Mouse (Mus musculus) bone marrow, adult 2 months (tissue): ENCODE data around the gene Vapb. TPM values are rescaled to one million over a fixed set of nuclear protein-coding genes. Genes with fewer than 3 reads are reported as not detected.
"Not testable (repeated sequence)": the region's sequence is repeated elsewhere in the genome, so short reads cannot be mapped to it uniquely, and the experiment has no call there.

ENCODE experiments used
- H3K27ac ChIP-seq: fragments of 200-500 bp; 2 replicates; pipeline ENCODE4 v1.5.1; 2012; ENCODE audit warnings: low read depth, mild to moderate bottlenecking, control low read depth, inconsistent platforms, low read length; ENCODE audit not compliant: control insufficient read depth, poor library complexity, insufficient read depth
- H3K4me1 ChIP-seq: fragments of 200-500 bp; 2 replicates; pipeline ENCODE4 v1.6.1; 2011; ENCODE audit warnings: low read length; ENCODE audit not compliant: control insufficient read depth, insufficient read depth
- H3K4me3 ChIP-seq: fragments of 200-500 bp; replicated peaks from 2 replicates; pipeline ENCODE3; 2011; ENCODE audit warnings: mild to moderate bottlenecking, low read depth, low read length, control low read depth; ENCODE audit not compliant: control insufficient read depth
- CTCF ChIP-seq: fragments of 200-500 bp; IDR thresholded peaks from 2 replicates; pipeline ENCODE4 v1.5.1; 2011; ENCODE audit warnings: low read length, control low read depth; ENCODE audit not compliant: control insufficient read depth, insufficient read depth
- POLR2A ChIP-seq: fragments of 200-500 bp; IDR thresholded peaks from 2 replicates; pipeline ENCODE4 v1.6.1; 2011; ENCODE audit warnings: low read depth, mild to moderate bottlenecking, control low read depth, low read length, borderline replicate concordance; ENCODE audit not compliant: control insufficient read depth
- WGBS: fragments of 180-500 bp; shearing (Covaris S2); methylation state at CpG from one replicate; pipeline ENCODE4 v1.1.7; 2018; 5-methylcytosine and 5-hydroxymethylcytosine counted together
- polyA plus RNA-seq: library from polyadenylated mRNA; stranded (reverse); fragments of >200 nt; gene quantifications from 2 replicates; pipeline ENCODE4 v1.2.4, GENCODE M21; 2011; ENCODE audit warnings: low replicate concordance; ENCODE audit not compliant: missing spikeins, insufficient read depth, insufficient read length

Vapb gene
- polyA plus RNA-seq, 1 experiment: 24.6 TPM

DNA sequence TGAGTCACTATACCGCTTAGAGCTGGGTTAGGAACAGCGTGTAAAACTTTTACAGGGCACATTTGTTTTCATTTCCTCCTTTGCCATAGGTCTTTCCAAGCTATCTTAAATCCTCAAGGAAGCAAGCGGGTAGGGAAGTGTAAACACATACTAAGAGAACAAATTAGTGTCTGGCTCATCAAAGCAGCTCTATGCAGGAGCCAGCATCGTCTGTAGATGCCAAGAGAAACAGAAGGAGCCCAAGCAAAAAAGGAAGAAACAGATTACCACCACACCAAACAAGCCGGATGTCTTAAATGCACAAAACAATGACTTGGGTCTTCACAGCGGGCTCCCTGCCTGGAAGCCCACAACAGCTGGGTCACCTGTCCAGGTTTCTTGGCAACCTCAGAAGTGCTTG is 27.1 kb upstream of the Vapb start:
- 79% methylated on average over 6 of the region's 6 CpGs for WGBS
- Histone ChIP-seq H3K27ac (no peak overlapping the region), H3K4me1 (no peaks in the 10 kb centered on the region), H3K4me3 (no peak overlapping the region)
- TF ChIP-seq CTCF: no peak
- TF ChIP-seq POLR2A: no peak

DNA sequence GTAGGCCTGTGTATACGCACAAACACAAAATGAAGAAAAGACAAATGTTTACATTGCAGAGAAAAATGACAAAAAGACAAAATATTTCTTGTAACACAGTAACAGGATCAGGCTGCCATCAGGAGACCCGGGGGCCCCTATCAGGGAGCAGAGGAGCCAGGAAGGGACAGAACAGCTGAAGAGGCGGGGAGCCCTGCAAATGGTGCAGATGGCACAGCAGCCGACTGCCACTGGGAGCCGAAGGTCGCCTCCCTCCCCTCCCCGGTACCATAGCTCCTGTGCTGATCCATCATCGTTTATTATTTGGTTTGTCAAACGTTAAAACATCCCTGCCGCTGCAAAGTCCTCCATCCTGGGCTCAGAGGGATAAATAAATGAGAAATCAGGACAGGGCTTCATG is 24.7 kb upstream of the Vapb start:
- H3K4me3 ChIP-seq: no peak overlapping the region
- TF ChIP-seq CTCF: no peak
- no peak for TF ChIP-seq POLR2A
- no peaks in the 10 kb centered on the region for H3K4me1 ChIP-seq
- WGBS: 80% methylated on average over 10 of the region's 10 CpGs
- H3K27ac ChIP-seq: no peak overlapping the region

DNA sequence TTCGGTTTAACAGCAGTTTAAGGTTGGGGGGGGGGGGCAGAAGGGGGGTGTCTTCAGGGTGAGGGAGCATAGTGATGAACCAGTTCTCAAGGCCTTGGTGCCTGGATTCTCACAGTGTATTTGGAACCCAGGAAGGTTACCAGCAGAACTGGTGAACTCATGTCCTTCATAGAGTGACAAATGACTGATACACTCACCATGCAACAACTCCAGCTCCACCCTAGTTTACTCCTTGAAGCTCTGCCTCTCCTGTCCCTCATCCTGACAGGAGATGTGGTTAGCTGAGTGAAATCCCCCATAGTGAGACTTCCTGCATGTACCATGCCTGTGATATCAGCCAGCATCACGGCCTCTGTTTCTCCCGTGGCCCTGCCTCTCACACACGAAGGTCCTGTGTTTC is 24.1 kb upstream of the Vapb start:
- Histone ChIP-seq H3K27ac (no peak overlapping the region), H3K4me1 (no peaks in the 10 kb centered on the region), H3K4me3 (no peak overlapping the region)
- 80% methylated on average over 4 of the region's 4 CpGs for WGBS
- no peak for TF ChIP-seq CTCF
- no peak for TF ChIP-seq POLR2A

DNA sequence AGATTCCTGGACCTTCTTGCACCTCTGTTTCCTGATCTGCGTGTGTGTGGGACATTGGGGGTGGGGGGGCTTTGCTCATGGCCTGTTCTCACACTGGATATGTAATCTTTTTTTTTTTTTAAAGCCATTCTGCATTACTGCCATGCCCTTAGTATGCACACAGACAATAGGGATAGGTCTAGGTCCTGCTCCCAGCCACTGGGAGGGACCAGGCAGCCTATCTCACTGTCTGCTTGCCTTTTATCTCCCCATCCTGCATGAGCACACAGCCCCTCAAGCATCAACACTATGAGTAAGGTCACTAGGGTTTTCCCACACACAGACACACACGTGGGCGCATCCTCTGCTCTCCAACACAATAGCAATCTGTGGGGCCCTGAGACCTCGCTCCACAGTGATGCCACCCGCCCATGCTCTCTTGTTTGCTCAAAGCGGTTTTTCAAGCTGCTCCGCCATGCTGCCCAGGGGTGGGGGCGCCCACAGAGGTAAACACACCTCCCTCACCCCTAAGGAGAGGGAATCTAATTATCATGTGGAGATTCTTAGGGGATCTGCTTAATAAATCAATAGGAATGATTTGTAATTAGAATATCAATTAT is 22.6 kb upstream of the Vapb start:
- H3K4me1 ChIP-seq: no peaks in the 10 kb centered on the region
- WGBS: 80% methylated on average over 8 of the region's 8 CpGs
- TF ChIP-seq POLR2A (no peak), CTCF (no peak)
- H3K4me3 ChIP-seq: no peak overlapping the region
- H3K27ac ChIP-seq: no peak overlapping the region

DNA sequence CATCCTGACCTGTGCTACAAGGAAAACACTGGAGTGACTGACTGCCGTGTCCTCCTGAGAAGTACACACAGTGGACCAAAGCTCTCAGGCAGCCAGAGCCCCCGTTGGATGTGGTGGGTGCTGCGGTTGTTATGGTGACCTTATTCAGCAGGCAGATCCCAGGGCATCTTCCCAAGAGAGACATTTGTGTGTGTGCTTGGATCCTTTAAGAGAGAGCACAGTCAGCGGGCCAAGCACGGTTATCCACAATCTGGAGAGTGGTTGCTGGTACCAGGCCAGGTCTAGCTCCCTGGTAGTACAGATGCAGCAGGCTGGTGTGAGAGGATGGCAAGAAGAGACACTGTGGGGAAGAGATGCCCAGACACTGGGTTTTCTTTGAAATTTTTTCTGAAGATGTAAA is 20.3 kb upstream of the Vapb start:
- TF ChIP-seq CTCF (no peak), POLR2A (no peak)
- H3K4me1 ChIP-seq: no peaks in the 10 kb centered on the region
- no peak overlapping the region for H3K27ac ChIP-seq
- no peak overlapping the region for H3K4me3 ChIP-seq
- 85% methylated on average over 5 of the region's 5 CpGs for WGBS

DNA sequence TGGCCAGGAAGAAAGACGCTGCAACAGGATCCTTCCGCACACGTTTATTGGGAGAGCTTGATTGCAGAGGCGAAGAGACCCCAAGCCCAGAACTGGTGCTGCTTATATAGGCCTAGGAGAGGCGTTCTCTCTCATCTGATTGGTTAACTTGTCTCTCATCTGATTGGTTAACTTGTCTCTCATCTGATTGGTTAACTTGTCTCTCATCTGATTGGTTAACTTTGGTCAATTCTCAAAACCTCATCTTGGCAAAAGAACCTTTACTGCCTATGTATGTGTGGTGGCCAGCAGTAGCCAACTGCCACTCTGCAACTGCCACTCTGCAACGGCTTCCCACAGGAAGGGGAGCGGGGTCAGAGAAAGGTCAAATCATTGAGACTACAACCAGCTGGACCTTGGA is 18.2 kb upstream of the Vapb start, which contains the start of gene 1700010B08Rik:
TSS of gene 1700010B08Rik (plus strand) at position 301 of the 400 bp plus-strand sequence.
- not testable (repeated sequence) for H3K27ac ChIP-seq, H3K4me3 ChIP-seq, H3K4me1 ChIP-seq
- 82% methylated on average over 7 of the region's 7 CpGs for WGBS

DNA sequence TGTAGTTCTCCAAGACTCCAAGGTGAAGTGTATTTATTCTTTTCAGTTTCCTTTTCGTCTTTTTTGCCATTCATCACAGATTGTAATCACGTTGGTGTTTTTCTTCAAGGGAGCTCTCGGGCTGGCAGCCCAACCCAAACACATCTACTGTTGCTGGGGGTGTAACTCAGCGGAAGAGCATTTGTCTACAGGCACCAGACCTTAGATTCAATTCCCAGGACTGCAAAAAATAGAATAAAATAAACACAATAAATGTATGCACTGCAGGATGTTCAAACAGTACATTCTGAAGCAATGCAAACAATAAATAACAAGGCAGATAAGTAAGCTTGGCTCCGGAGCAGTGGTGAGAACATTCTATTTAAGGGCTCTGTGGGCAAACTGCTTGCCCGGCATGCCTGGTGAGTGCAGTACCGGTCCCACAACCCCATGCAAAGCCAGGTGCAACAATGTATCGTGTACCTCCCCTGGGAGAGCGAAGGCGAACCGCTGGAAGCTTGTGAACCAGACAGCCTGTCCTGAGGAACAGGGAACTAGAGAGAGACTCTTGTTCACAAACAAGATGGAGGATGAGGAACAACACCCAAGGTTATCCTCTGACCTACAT is 15.0 kb upstream of the Vapb start:
- WGBS: 72% methylated on average over 11 of the region's 11 CpGs
- H3K4me3 ChIP-seq: no peak overlapping the region
- no peak overlapping the region for H3K27ac ChIP-seq
- H3K4me1 ChIP-seq: no peaks in the 10 kb centered on the region
- no peak for TF ChIP-seq CTCF
- no peak for TF ChIP-seq POLR2A

DNA sequence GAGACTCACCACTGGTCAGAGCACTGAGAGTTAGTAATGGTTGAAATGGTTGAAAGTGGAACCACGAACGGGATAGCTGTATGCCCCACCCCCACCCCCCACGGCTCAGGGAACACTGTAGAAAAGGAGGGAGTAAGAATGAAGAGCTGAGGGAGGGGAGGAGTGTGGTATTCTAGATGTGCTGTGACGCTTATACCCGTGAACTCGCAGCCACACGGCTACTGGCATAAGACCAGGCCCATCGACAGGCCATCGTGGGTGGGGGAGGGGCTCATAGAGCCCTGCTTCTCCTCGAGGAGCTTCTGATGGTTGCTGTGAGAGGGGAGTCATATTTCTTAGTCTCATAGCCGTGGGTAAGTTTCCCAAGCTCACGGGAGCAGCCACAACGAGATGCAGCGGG is 12.9 kb upstream of the Vapb start:
- 70% methylated on average over 14 of the region's 14 CpGs for WGBS
- TF ChIP-seq POLR2A: no peak
- TF ChIP-seq CTCF: no peak
- Histone ChIP-seq H3K27ac (no peak overlapping the region), H3K4me3 (no peak overlapping the region), H3K4me1 (no peaks in the 10 kb centered on the region)
